Mouse (Mus musculus): ENCODE results near the gene Foxp1. TPM values are rescaled to one million over a fixed set of nuclear protein-coding genes. Genes with fewer than 3 reads are reported as not detected.

The Foxp1 gene
- polyA plus RNA-seq, 2 experiments, result 7.9 to 10.6 TPM

DNA sequence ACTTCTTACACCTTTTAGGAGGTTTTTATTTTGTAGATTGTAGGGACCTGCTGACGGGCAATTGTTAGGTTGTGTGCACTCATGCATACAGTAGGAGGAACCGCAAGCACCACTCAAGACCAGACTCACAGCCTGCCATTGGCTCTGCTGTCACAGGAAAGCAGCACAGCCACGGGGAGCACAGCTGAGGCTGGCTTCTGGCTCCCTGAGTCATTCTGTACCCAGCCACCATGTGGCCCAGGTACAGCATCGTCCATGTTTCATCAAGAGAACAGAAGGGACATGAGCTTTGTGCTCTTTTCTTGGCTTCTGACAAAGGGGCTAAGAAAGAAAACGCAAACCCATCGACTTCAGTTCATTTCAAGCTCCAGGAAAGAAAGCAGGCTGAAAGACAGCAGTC is 541.3 kb downstream of the Foxp1 start:
- Histone ChIP-seq H3K9ac (replicated peaks) (no peak overlapping the region), H3K27ac (no peak overlapping the region), H3K27me3 (ENCODE audit: control insufficient read depth, insufficient read depth, low read length) (no peaks in the 10 kb centered on the region), H3K4me2 (ENCODE audit: low read depth) (no peak overlapping the region), H3K4me3 (ENCODE audit: insufficient read depth in 1 of 2, low read depth in 2 of 2, low read length in 2 of 2) (no peak overlapping the region), H3K4me1 (replicated peaks; ENCODE audit: control insufficient read depth in 2 of 2, insufficient read depth in 2 of 2, low read length in 1 of 2) (peaks cover 0 to 12% of the 10 kb centered on the region in 2 experiments; a peak in 2 of 4 replicates), H3K9me3 (ENCODE audit: control insufficient read depth, low read length) (no peaks in the 10 kb centered on the region), H3K36me3 (replicated peaks; ENCODE audit: control insufficient read depth, insufficient read depth, low read depth) (no peaks in the 10 kb centered on the region; the same call in 1 of the 2 replicates)
- WGBS (ENCODE audit: insufficient replicate concordance), result 65% methylated on average over 6 of the region's 6 CpGs
- no peak for TF ChIP-seq CTCF (IDR thresholded peaks at IDR 0.05; ENCODE audit: low read depth)
- no peak for TF ChIP-seq EP300 (IDR thresholded peaks at IDR 0.05; ENCODE audit: low read depth)
- ATAC-seq (ENCODE audit: insufficient read depth), result no peak
- DNase-seq (ENCODE audit: low read depth in 3 of 3, low spot score in 3 of 3), result no peak

DNA sequence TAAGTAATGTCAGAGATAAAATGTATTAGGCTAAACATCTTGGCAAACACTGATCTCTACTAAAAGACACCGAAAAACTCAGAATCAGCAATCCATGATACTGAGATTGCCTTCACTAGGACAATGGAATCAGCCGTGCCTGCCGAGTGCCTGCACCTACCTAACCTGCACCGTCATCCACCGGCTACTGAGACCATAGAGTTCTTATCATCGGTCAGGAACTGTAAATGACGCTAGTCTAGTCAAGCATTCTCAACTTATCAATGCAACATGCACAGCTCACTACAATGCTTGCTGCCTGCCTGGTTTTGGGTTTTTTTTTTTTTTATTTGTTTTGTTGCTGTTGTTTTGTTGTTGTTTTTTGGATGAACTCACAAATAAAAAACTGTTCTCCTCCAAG is 542.1 kb downstream of the Foxp1 start:
- Histone ChIP-seq H3K27me3 (ENCODE audit: control insufficient read depth, insufficient read depth, low read length) (no peaks in the 10 kb centered on the region), H3K4me1 (replicated peaks; ENCODE audit: control insufficient read depth in 2 of 2, insufficient read depth in 2 of 2, low read length in 1 of 2) (peaks cover 0 to 8% of the 10 kb centered on the region in 2 experiments; a peak in 2 of 4 replicates), H3K27ac (no peak overlapping the region), H3K36me3 (replicated peaks; ENCODE audit: control insufficient read depth, insufficient read depth, low read depth) (no peaks in the 10 kb centered on the region; the same call in 1 of the 2 replicates), H3K4me2 (ENCODE audit: low read depth) (no peak overlapping the region), H3K9me3 (ENCODE audit: control insufficient read depth, low read length) (no peaks in the 10 kb centered on the region), H3K9ac (replicated peaks) (no peak overlapping the region), H3K4me3 (ENCODE audit: insufficient read depth in 1 of 2, low read depth in 2 of 2, low read length in 2 of 2) (no peak overlapping the region)
- WGBS (ENCODE audit: insufficient replicate concordance), result 29% methylated on average over 7 of the region's 7 CpGs
- 0 out of 2 replicates have a peak, but pooled peaks have one; percentile 31 for ATAC-seq (ENCODE audit: insufficient read depth)
- TF ChIP-seq CTCF (IDR thresholded peaks at IDR 0.05; ENCODE audit: low read depth) (no peak), EP300 (IDR thresholded peaks at IDR 0.05; ENCODE audit: low read depth) (no peak)
- DNase-seq (ENCODE audit: low read depth in 3 of 3, low spot score in 3 of 3), result no peak

DNA sequence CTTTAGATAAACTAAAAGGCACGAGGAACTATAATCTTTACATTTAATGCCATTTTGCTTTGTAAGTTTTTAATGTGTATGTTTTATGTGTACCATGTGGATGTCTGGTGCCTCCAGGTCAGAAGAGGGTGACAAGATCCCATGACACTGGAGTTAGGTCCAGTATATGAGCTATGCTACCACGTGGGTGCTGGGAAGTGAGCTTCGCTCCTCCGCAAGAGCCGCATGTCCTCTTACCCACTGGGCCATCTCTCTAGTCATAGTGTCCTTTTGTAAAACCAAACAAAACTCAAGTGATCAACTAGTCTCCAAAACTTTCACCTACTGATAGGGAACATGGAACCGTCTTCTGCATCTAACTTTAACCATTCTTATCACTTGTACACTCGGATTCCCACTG is 542.5 kb downstream of the Foxp1 start:
- WGBS (ENCODE audit: insufficient replicate concordance), result 70% methylated on average over 7 of the region's 7 CpGs
- Histone ChIP-seq H3K4me3 (ENCODE audit: insufficient read depth in 1 of 2, low read depth in 2 of 2, low read length in 2 of 2) (no peak overlapping the region), H3K9ac (replicated peaks) (no peak overlapping the region), H3K27ac (no peak overlapping the region), H3K36me3 (replicated peaks; ENCODE audit: control insufficient read depth, insufficient read depth, low read depth) (no peaks in the 10 kb centered on the region; the same call in 1 of the 2 replicates), H3K4me2 (ENCODE audit: low read depth) (no peak overlapping the region), H3K4me1 (replicated peaks; ENCODE audit: control insufficient read depth in 2 of 2, insufficient read depth in 2 of 2, low read length in 1 of 2) (peaks cover 0 to 7% of the 10 kb centered on the region in 2 experiments; a peak in 2 of 4 replicates), H3K9me3 (ENCODE audit: control insufficient read depth, low read length) (no peaks in the 10 kb centered on the region), H3K27me3 (ENCODE audit: control insufficient read depth, insufficient read depth, low read length) (no peaks in the 10 kb centered on the region)
- DNase-seq (ENCODE audit: low read depth in 3 of 3, low spot score in 3 of 3) (no peak), ATAC-seq (ENCODE audit: insufficient read depth) (no peak)
- TF ChIP-seq EP300 (IDR thresholded peaks at IDR 0.05; ENCODE audit: low read depth) (no peak), CTCF (IDR thresholded peaks at IDR 0.05; ENCODE audit: low read depth) (no peak)

DNA sequence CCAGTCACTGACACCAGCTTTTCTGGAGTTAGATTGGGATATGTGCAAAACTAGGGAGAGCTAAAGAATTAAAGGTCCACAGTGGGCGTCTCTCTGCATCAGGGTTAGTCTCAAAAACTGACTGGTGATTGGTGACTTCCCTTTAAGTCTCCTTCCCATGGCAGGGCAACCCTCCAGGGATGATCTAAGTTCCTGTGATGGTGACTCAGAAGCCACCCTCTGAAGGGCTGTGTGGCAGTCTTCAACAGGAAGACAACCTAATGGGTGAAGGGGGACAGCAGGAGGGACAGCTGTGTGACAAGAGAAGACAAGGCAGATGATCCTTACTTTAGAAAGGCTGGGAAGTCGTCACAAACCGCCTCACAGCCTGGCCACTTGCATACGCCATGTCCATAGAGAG is 544.7 kb downstream of the Foxp1 start:
- H3K9me3 ChIP-seq (ENCODE audit: control insufficient read depth, low read length), result no peaks in the 10 kb centered on the region
- H3K4me1 ChIP-seq (replicated peaks; ENCODE audit: control insufficient read depth in 2 of 2, insufficient read depth in 2 of 2, low read length in 1 of 2), result peaks cover 0 to 6% of the 10 kb centered on the region in 2 experiments; a peak in 1 of 4 replicates
- WGBS (ENCODE audit: insufficient replicate concordance), result 78% methylated on average over 4 of the region's 4 CpGs
- ATAC-seq (ENCODE audit: insufficient read depth) (no peak), DNase-seq (ENCODE audit: low read depth in 3 of 3, low spot score in 3 of 3) (no peak)
- no peaks in the 10 kb centered on the region; the same call in 1 of the 2 replicates for H3K36me3 ChIP-seq (replicated peaks; ENCODE audit: control insufficient read depth, insufficient read depth, low read depth)
- H3K4me3 ChIP-seq (ENCODE audit: insufficient read depth in 1 of 2, low read depth in 2 of 2, low read length in 2 of 2), result no peak overlapping the region
- TF ChIP-seq CTCF (IDR thresholded peaks at IDR 0.05; ENCODE audit: low read depth) (no peak), EP300 (IDR thresholded peaks at IDR 0.05; ENCODE audit: low read depth) (no peak)
- no peak overlapping the region for H3K4me2 ChIP-seq (ENCODE audit: low read depth)
- H3K27me3 ChIP-seq (ENCODE audit: control insufficient read depth, insufficient read depth, low read length), result no peaks in the 10 kb centered on the region
- H3K9ac ChIP-seq (replicated peaks), result no peak overlapping the region
- no peak overlapping the region for H3K27ac ChIP-seq

- no peak overlapping the region for H3K4me2 ChIP-seq (ENCODE audit: low read depth)
- no peaks in the 10 kb centered on the region for H3K9me3 ChIP-seq (ENCODE audit: control insufficient read depth, low read length)
- H3K27me3 ChIP-seq (ENCODE audit: control insufficient read depth, insufficient read depth, low read length), result no peaks in the 10 kb centered on the region
- no peak overlapping the region for H3K4me3 ChIP-seq (ENCODE audit: insufficient read depth in 1 of 2, low read depth in 2 of 2, low read length in 2 of 2)
- DNase-seq (ENCODE audit: low read depth in 3 of 3, low spot score in 3 of 3), result no peak
- H3K36me3 ChIP-seq (replicated peaks; ENCODE audit: control insufficient read depth, insufficient read depth, low read depth), result no peaks in the 10 kb centered on the region; the same call in 1 of the 2 replicates
- no peak for ATAC-seq (ENCODE audit: insufficient read depth)
- peaks cover 0 to 3% of the 10 kb centered on the region in 2 experiments; a peak in 1 of 4 replicates for H3K4me1 ChIP-seq (replicated peaks; ENCODE audit: control insufficient read depth in 2 of 2, insufficient read depth in 2 of 2, low read length in 1 of 2)
- TF ChIP-seq EP300 (IDR thresholded peaks at IDR 0.05; ENCODE audit: low read depth) (no peak), CTCF (IDR thresholded peaks at IDR 0.05; ENCODE audit: low read depth) (no peak)
- WGBS (ENCODE audit: insufficient replicate concordance), result 75% methylated on average over 6 of the region's 6 CpGs
- no peak overlapping the region for H3K9ac ChIP-seq (replicated peaks)
- no peak overlapping the region for H3K27ac ChIP-seq
Observed at GRCm38 (mm10) chr6:98975918-98976317, 546.6 kb downstream of the Foxp1 start.
